Mouse (Mus musculus) MEL (cell line): Measurements from ENCODE around the gene Cd101. TPM values are rescaled to one million over a fixed set of nuclear protein-coding genes. Genes with fewer than 3 reads are reported as not detected.

Experiments used
- DNase-seq: peaks from one replicate; pipeline ENCODE4 v3.0.0; 2011; ENCODE audit warnings: low read depth, low spot score
- H3K27ac ChIP-seq: 2 replicates; pipeline ENCODE4 v1.5.1; 2012; ENCODE audit warnings: low read depth, mild to moderate bottlenecking, control low read depth, low read length, moderate library complexity; ENCODE audit not compliant: control insufficient read depth
- H3K27me3 ChIP-seq, 2 experiments: fragments of 150-350 bp in 1 of 2; sonication (generic) in 1 of 2; 2 replicates each; pipeline ENCODE4 v1.6.1; 2012; ENCODE audit warnings: low read length in 2 of 2, mild to moderate bottlenecking in 2 of 2, improper control_type of control experiment in 1 of 2, moderate library complexity in 1 of 2; ENCODE audit not compliant: insufficient read depth in 2 of 2, control insufficient read depth in 1 of 2
- H3K36me3 ChIP-seq, 2 experiments: 2 replicates each; pipeline ENCODE4 v1.6.1; 2012 to 2014; ENCODE audit warnings: low read length in 2 of 2, improper control_type of control experiment in 1 of 2, inconsistent platforms in 1 of 2, mild to moderate bottlenecking in 1 of 2; ENCODE audit not compliant: insufficient read depth in 2 of 2, control insufficient read depth in 1 of 2
- H3K4me1 ChIP-seq, 2 experiments: fragments of 150-350 bp in 1 of 2; sonication (generic) in 1 of 2; 2 replicates each; pipeline ENCODE4 v1.6.1; 2012; ENCODE audit warnings: low read length in 2 of 2, improper control_type of control experiment in 1 of 2, mild to moderate bottlenecking in 1 of 2; ENCODE audit not compliant: insufficient read depth in 2 of 2, control insufficient read depth in 1 of 2
- H3K4me3 ChIP-seq, 2 experiments: fragments of 150-350 bp in 1 of 2; sonication (generic) in 1 of 2; 2 replicates each; pipeline ENCODE4 v1.5.1; 2012; ENCODE audit warnings: low read depth in 2 of 2, low read length in 2 of 2, mild to moderate bottlenecking in 2 of 2, moderate library complexity in 2 of 2, control low read depth in 1 of 2, improper control_type of control experiment in 1 of 2; ENCODE audit not compliant: control insufficient read depth in 1 of 2, insufficient read depth in 1 of 2
- H3K79me2 ChIP-seq: 2 replicates; pipeline ENCODE4 v1.6.1; 2012; ENCODE audit warnings: mild to moderate bottlenecking, low read length, moderate library complexity; ENCODE audit not compliant: control insufficient read depth, poor library complexity, insufficient read depth
- H3K9ac ChIP-seq: 2 replicates; pipeline ENCODE4 v1.6.1; 2012; ENCODE audit warnings: low read depth, mild to moderate bottlenecking, control low read depth, low read length, moderate library complexity; ENCODE audit not compliant: control insufficient read depth, poor library complexity, severe bottlenecking
- H3K9me3 ChIP-seq: fragments of 150-350 bp; sonication (generic); replicated peaks from 2 replicates; pipeline ENCODE4 v1.6.1; 2012; ENCODE audit warnings: mild to moderate bottlenecking, low read length, improper control_type of control experiment, moderate library complexity; ENCODE audit not compliant: insufficient read depth
- BHLHE40 ChIP-seq: IDR thresholded peaks from 2 replicates; pipeline ENCODE4 v1.6.1; 2012; ENCODE audit warnings: low read depth, mild to moderate bottlenecking, inconsistent platforms, low read length, improper control_type of control experiment, borderline replicate concordance
- CHD1 ChIP-seq: IDR thresholded peaks from 2 replicates; pipeline ENCODE4 v1.6.1; 2012; ENCODE audit warnings: low read depth, mild to moderate bottlenecking, inconsistent platforms, low read length, improper control_type of control experiment
- EP300 ChIP-seq, 2 experiments: IDR thresholded peaks; 2 replicates each; pipeline ENCODE4 v1.6.1; 2011; ENCODE audit warnings: improper control_type of control experiment in 2 of 2, low read length in 2 of 2, low read depth in 1 of 2, mild to moderate bottlenecking in 1 of 2
- ETS1 ChIP-seq: IDR thresholded peaks from 2 replicates; pipeline ENCODE4 v1.6.1; 2012; ENCODE audit warnings: low read depth, mild to moderate bottlenecking, inconsistent platforms, low read length, improper control_type of control experiment, moderate library complexity
- GABPA ChIP-seq: IDR thresholded peaks from 2 replicates; pipeline ENCODE4 v1.6.1; 2012; ENCODE audit warnings: low read depth, mild to moderate bottlenecking, inconsistent platforms, low read length, improper control_type of control experiment, moderate library complexity
- GATA1 ChIP-seq: IDR thresholded peaks from 2 replicates; pipeline ENCODE4 v1.6.1; 2011; ENCODE audit warnings: low read depth, low read length, improper control_type of control experiment
- HCFC1 ChIP-seq: IDR thresholded peaks from 2 replicates; pipeline ENCODE4 v1.6.1; 2012; ENCODE audit warnings: low read depth, mild to moderate bottlenecking, inconsistent platforms, low read length, improper control_type of control experiment, moderate library complexity
- KAT2A ChIP-seq: conservative IDR thresholded peaks from 2 replicates; pipeline ENCODE4 v1.6.1; 2012; ENCODE audit warnings: low read depth, low read length, improper control_type of control experiment, inconsistent platforms
- MAFK ChIP-seq: IDR thresholded peaks from 2 replicates; pipeline ENCODE4 v1.6.1; 2011; ENCODE audit warnings: low read depth, mild to moderate bottlenecking, low read length, improper control_type of control experiment, borderline replicate concordance
- MAX ChIP-seq: IDR thresholded peaks from 2 replicates; pipeline ENCODE4 v1.6.1; 2011; ENCODE audit warnings: low read length, improper control_type of control experiment
- MAZ ChIP-seq: IDR thresholded peaks from 2 replicates; pipeline ENCODE4 v1.6.1; 2012; ENCODE audit warnings: low read depth, mild to moderate bottlenecking, inconsistent platforms, low read length, improper control_type of control experiment
- MEF2A ChIP-seq: IDR thresholded peaks from 2 replicates; pipeline ENCODE4 v1.6.1; 2014; ENCODE audit warnings: low read depth, mild to moderate bottlenecking, inconsistent platforms, low read length, improper control_type of control experiment; ENCODE audit not compliant: poor library complexity, insufficient replicate concordance, severe bottlenecking; ENCODE audit errors: extremely low read depth
- MYC ChIP-seq: IDR thresholded peaks from 2 replicates; pipeline ENCODE4 v1.6.1; 2011; ENCODE audit warnings: low read depth, mild to moderate bottlenecking, low read length, improper control_type of control experiment, moderate library complexity
- NELFE ChIP-seq: IDR thresholded peaks from 2 replicates; pipeline ENCODE4 v1.6.1; 2011; ENCODE audit warnings: low read depth, low read length, improper control_type of control experiment
- POLR2A ChIP-seq, 2 experiments: IDR thresholded peaks; 2 replicates each; pipeline ENCODE4 v1.6.1; 2011 to 2012; ENCODE audit warnings: low read length in 2 of 2, mild to moderate bottlenecking in 2 of 2, control low read depth in 1 of 2, improper control_type of control experiment in 1 of 2, low read depth in 1 of 2, moderate library complexity in 1 of 2; ENCODE audit not compliant: control insufficient read depth in 1 of 2, insufficient read depth in 1 of 2, poor library complexity in 1 of 2
- POLR2AphosphoS2 ChIP-seq: IDR thresholded peaks from 2 replicates; pipeline ENCODE4 v1.6.1; 2011; ENCODE audit warnings: low read length, improper control_type of control experiment
- POLR2AphosphoS5 ChIP-seq: IDR thresholded peaks from 2 replicates; pipeline ENCODE4 v1.6.1; 2012; ENCODE audit warnings: low read depth, borderline replicate concordance, mild to moderate bottlenecking, inconsistent platforms, low read length, moderate library complexity, mixed read lengths
- SIN3A ChIP-seq: IDR thresholded peaks from 2 replicates; pipeline ENCODE4 v1.6.1; 2012; ENCODE audit warnings: low read length, improper control_type of control experiment, inconsistent platforms
- SMC3 ChIP-seq: IDR thresholded peaks from 2 replicates; pipeline ENCODE4 v1.6.1; 2011; ENCODE audit warnings: low read depth, low read length, improper control_type of control experiment
- TCF12 ChIP-seq: IDR thresholded peaks from 2 replicates; pipeline ENCODE4 v1.6.1; 2014; ENCODE audit warnings: low read depth, mild to moderate bottlenecking, inconsistent platforms, low read length, improper control_type of control experiment, moderate library complexity
- ZKSCAN1 ChIP-seq: IDR thresholded peaks from 2 replicates; pipeline ENCODE4 v1.6.1; 2012; ENCODE audit warnings: low read depth, mild to moderate bottlenecking, inconsistent platforms, low read length, improper control_type of control experiment, moderate library complexity
- polyA plus RNA-seq, 2 experiments: library from polyadenylated mRNA; stranded (reverse) in 1 of 2; unstranded in 1 of 2; fragments of >175 nt in 1 of 2; fragments of >200 nt in 1 of 2; gene quantifications; 2 replicates each; pipeline versions ENCODE4 v1.2.1 to v1.2.4; 2012; ENCODE audit warnings: low replicate concordance in 2 of 2, low read depth in 1 of 2; ENCODE audit not compliant: insufficient read length in 2 of 2, insufficient read depth in 1 of 2, missing spikeins in 1 of 2
- total RNA-seq: library from RNA; depleted of rRNA; stranded (reverse); fragments of 300-350 nt; gene quantifications from 2 replicates; pipeline ENCODE4 v1.2.3, GENCODE M21; 2012

The Cd101 gene
- total and polyA plus RNA-seq, 3 experiments: not detected

GRCm38 (mm10) chr3:101007112-101007782, 22.1 kb downstream of the Cd101 start:
- H3K9ac ChIP-seq: no peak overlapping the region
- no peaks in the 10 kb centered on the region for H3K27me3 ChIP-seq
- no peaks in the 10 kb centered on the region for H3K79me2 ChIP-seq
- DNase-seq: peak; percentile 30
- H3K9me3 ChIP-seq: no peaks in the 10 kb centered on the region
- no peak overlapping the region for H3K4me3 ChIP-seq
- no peak overlapping the region for H3K27ac ChIP-seq
- peaks cover 0 to 5% of the 10 kb centered on the region in 2 experiments; a peak in 1 of 4 replicates for H3K4me1 ChIP-seq
- TF ChIP-seq TCF12: peak; percentile 33; the same call in 1 of the 2 replicates
- no peak for TF ChIP-seq MAX
- TF ChIP-seq MYC: no peak
- TF ChIP-seq MAZ: no peak
- TF ChIP-seq MEF2A: no peak
- TF ChIP-seq POLR2AphosphoS5: no peak
- no peak for TF ChIP-seq ZKSCAN1
- no peak for TF ChIP-seq MAFK
- TF ChIP-seq GATA1: peak; percentile 60
- TF ChIP-seq HCFC1: no peak
- TF ChIP-seq POLR2A (IDR thresholded peaks at IDR 0.05; ENCODE audit: control insufficient read depth in 1 of 2, insufficient read depth in 1 of 2, low read depth in 1 of 2, low read length in 2 of 2, poor library complexity in 1 of 2): no peak
- TF ChIP-seq EP300 (IDR thresholded peaks at IDR 0.05; ENCODE audit: low read depth in 1 of 2, low read length in 2 of 2): peak; percentile 30 to 63; a peak in 3 of 4 replicates
- TF ChIP-seq SIN3A: 0 out of 2 replicates have a peak, but pooled peaks have one; percentile 21
- TF ChIP-seq CHD1: no peak
- TF ChIP-seq ETS1: peak; percentile 55
- peaks cover 0 to 6% of the 10 kb centered on the region in 2 experiments; a peak in 2 of 4 replicates for H3K36me3 ChIP-seq

GRCm38 (mm10) chr3:101005392-101005791, 24.0 kb downstream of the Cd101 start:
- Histone ChIP-seq H3K4me3 (no peak overlapping the region), H3K9me3 (no peaks in the 10 kb centered on the region)
- TF ChIP-seq NELFE (no peak), EP300 (IDR thresholded peaks at IDR 0.05; ENCODE audit: low read depth in 1 of 2, low read length in 2 of 2) (no peak), POLR2AphosphoS2 (no peak), MAX (no peak), GABPA (no peak), SMC3 (no peak), KAT2A (no peak), BHLHE40 (no peak)
- TF ChIP-seq, all 39 proteins: peak for 0
- peaks cover 0 to 6% of the 10 kb centered on the region in 2 experiments; a peak in 2 of 4 replicates for H3K36me3 ChIP-seq
- no peak overlapping the region for H3K27ac ChIP-seq
- no peak for DNase-seq
- H3K79me2 ChIP-seq: no peaks in the 10 kb centered on the region
- no peak overlapping the region for H3K9ac ChIP-seq
- H3K27me3 ChIP-seq: no peaks in the 10 kb centered on the region
- H3K4me1 ChIP-seq: peaks cover 0 to 2% of the 10 kb centered on the region in 2 experiments; a peak in 1 of 4 replicates
